Mouse (Mus musculus): ENCODE results near the gene Ccr3. TPM values are rescaled to one million over a fixed set of nuclear protein-coding genes. Genes with fewer than 3 reads are reported as not detected.
"Not testable (repeated sequence)": the region's sequence is repeated elsewhere in the genome, so short reads cannot be mapped to it uniquely, and the experiment has no call there.

Gene Ccr3
- polyA plus RNA-seq, 1 experiment from 2014 or later = 0.05 TPM

GRCm38 (mm10) chr9:124079803-124080202 lies 58.0 kb downstream of the Ccr3 start:
- no peaks in the 10 kb centered on the region for H3K4me1 ChIP-seq (ENCODE audit: control insufficient read depth in 2 of 2, insufficient read depth in 2 of 2, low read length in 2 of 2)
- no peak overlapping the region for H3K27ac ChIP-seq (replicated peaks in 1 of 2; ENCODE audit: control insufficient read depth in 1 of 2, insufficient read depth in 1 of 2, low read depth in 2 of 2, low read length in 2 of 2)
- H3K9me3 ChIP-seq (ENCODE audit: control insufficient read depth, low read length) = no peaks in the 10 kb centered on the region
- H3K4me2 ChIP-seq (ENCODE audit: low read length) = no peak overlapping the region
- ATAC-seq (ENCODE audit: insufficient number of reproducible peaks, insufficient read depth, low FRiP score, low read depth) = no peak
- H3K9ac ChIP-seq (ENCODE audit: low read length) = no peak overlapping the region
- no peak overlapping the region for H3K4me3 ChIP-seq (ENCODE audit: control insufficient read depth in 1 of 2, insufficient read depth in 1 of 2, low read depth in 1 of 2, low read length in 2 of 2)
- WGBS = 53% methylated on average over 4 of the region's 4 CpGs
- H3K36me3 ChIP-seq (ENCODE audit: control insufficient read depth, insufficient read depth, low read length) = no peaks in the 10 kb centered on the region
- H3K27me3 ChIP-seq (ENCODE audit: control insufficient read depth, insufficient read depth, low read length) = no peaks in the 10 kb centered on the region

DNA sequence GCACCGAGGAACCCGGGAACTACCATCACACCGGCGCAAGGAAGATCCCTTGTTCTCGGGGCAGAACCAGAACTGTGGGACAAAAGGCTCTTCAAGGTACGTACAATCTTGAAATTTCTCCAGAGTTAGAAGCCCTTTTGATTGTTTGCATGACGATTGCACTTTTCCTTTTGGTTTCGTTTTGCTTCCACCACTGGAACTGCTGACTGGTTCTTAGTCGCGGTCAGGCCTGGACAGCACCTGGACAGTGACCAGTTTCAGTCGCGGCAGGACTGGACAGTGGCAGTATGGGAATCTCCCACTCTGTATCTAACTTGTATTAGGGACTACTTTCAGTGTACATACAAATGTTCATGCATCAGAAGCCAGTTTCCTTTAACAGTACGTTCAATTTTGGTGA lies 58.7 kb downstream of the Ccr3 start:
- not testable (repeated sequence) for H3K4me3 ChIP-seq (ENCODE audit: control insufficient read depth in 1 of 2, insufficient read depth in 1 of 2, low read depth in 1 of 2, low read length in 2 of 2); H3K9me3 ChIP-seq (ENCODE audit: control insufficient read depth, low read length); H3K27me3 ChIP-seq (ENCODE audit: control insufficient read depth, insufficient read depth, low read length); H3K36me3 ChIP-seq (ENCODE audit: control insufficient read depth, insufficient read depth, low read length); ATAC-seq (ENCODE audit: insufficient number of reproducible peaks, insufficient read depth, low FRiP score, low read depth); H3K4me2 ChIP-seq (ENCODE audit: low read length); H3K4me1 ChIP-seq (ENCODE audit: control insufficient read depth in 2 of 2, insufficient read depth in 2 of 2, low read length in 2 of 2); H3K9ac ChIP-seq (ENCODE audit: low read length); H3K27ac ChIP-seq (replicated peaks in 1 of 2; ENCODE audit: control insufficient read depth in 1 of 2, insufficient read depth in 1 of 2, low read depth in 2 of 2, low read length in 2 of 2)
- WGBS = 89% methylated on average over 12 of the region's 13 CpGs

Other genes with a start within 250 kb of the Ccr3 start
- gene Cxcr6, start 215.5 kb upstream of the Ccr3 start, polyA plus RNA-seq (2014; fragmentation: Nextera tagmentation; extraction: Ambion mirVana) = 0.14 and 0.47 TPM in 2 replicates
- 33.1 and 36.3 TPM in 2 replicates for gene Fyco1, start 170.1 kb upstream of the Ccr3 start, polyA plus RNA-seq (2014; fragmentation: Nextera tagmentation; extraction: Ambion mirVana)
- not detected in 2 replicates for gene Xcr1, start 159.9 kb upstream of the Ccr3 start, polyA plus RNA-seq (2014; fragmentation: Nextera tagmentation; extraction: Ambion mirVana)
- gene Ccr1, start 53.3 kb upstream of the Ccr3 start, polyA plus RNA-seq (2014; fragmentation: Nextera tagmentation; extraction: Ambion mirVana) = 1.9 and 2.2 TPM in 2 replicates
- not detected in 2 replicates for gene Ccr1l1, start 43.6 kb upstream of the Ccr3 start, polyA plus RNA-seq (2014; fragmentation: Nextera tagmentation; extraction: Ambion mirVana)
- gene Ccr2, start 80.0 kb downstream of the Ccr3 start, polyA plus RNA-seq (2014; fragmentation: Nextera tagmentation; extraction: Ambion mirVana) = 1.9 and 2.7 TPM in 2 replicates
- gene Ccr5, start 99.6 kb downstream of the Ccr3 start, polyA plus RNA-seq (2014; fragmentation: Nextera tagmentation; extraction: Ambion mirVana) = 0.61 and 1.9 TPM in 2 replicates

Data from heart, embryonic 14.5 days (tissue).